Mouse (Mus musculus): ENCODE measurements at regions not wholly inside any gene's neighbourhood (a gene's known extent, or its start where the extent isn't known, plus 50 kb on each side); places are given as distances from the start of the nearest gene placed in this dataset.

- no peak overlapping the region for H3K4me2 ChIP-seq (ENCODE audit: low read depth)
- no peak overlapping the region for H3ac ChIP-seq (ENCODE audit: control insufficient read depth, insufficient read length)
- no peak overlapping the region for H3K4me3 ChIP-seq
- TF ChIP-seq TCF12 (IDR thresholded peaks at IDR 0.05; ENCODE audit: insufficient read depth, poor library complexity, severe bottlenecking): no peak
- TF ChIP-seq TCF3 (IDR thresholded peaks at IDR 0.05; ENCODE audit: insufficient read length, low read depth): no peak
- TF ChIP-seq CEBPB (IDR thresholded peaks at IDR 0.05; ENCODE audit: insufficient read depth, poor library complexity, severe bottlenecking): no peak
- H3K79me2 ChIP-seq (ENCODE audit: control insufficient read depth, insufficient read depth): no peaks in the 10 kb centered on the region
- H3K36me3 ChIP-seq (ENCODE audit: control insufficient read depth, insufficient read depth): no peaks in the 10 kb centered on the region
- no peaks in the 10 kb centered on the region for H3K27me3 ChIP-seq (ENCODE audit: control insufficient read depth, insufficient read depth, insufficient read length)
These were observed 60.4 kb upstream of the Wdr72 start for GRCm38 (mm10) chr9:74049776-74050175.

- H3K4me3 ChIP-seq: no peak overlapping the region
- H3K27me3 ChIP-seq (ENCODE audit: control insufficient read depth, insufficient read depth, insufficient read length): no peaks in the 10 kb centered on the region
- no peak overlapping the region for H3K4me2 ChIP-seq (ENCODE audit: low read depth)
- H3K36me3 ChIP-seq (ENCODE audit: control insufficient read depth, insufficient read depth): no peaks in the 10 kb centered on the region
- H3ac ChIP-seq (ENCODE audit: control insufficient read depth, insufficient read length): no peak overlapping the region
- TF ChIP-seq MYOG (IDR thresholded peaks at IDR 0.05; ENCODE audit: control insufficient read depth in 1 of 3, insufficient read depth in 1 of 3, insufficient read length in 2 of 3, low read depth in 2 of 3) (no peak), TCF12 (IDR thresholded peaks at IDR 0.05; ENCODE audit: insufficient read depth, poor library complexity, severe bottlenecking) (no peak), POLR2A (IDR thresholded peaks at IDR 0.05; ENCODE audit: insufficient read length, low read depth) (no peak), TCF3 (IDR thresholded peaks at IDR 0.05; ENCODE audit: insufficient read length, low read depth) (no peak), POLR2AphosphoS2 (IDR thresholded peaks at IDR 0.05; ENCODE audit: insufficient read length, low read depth) (no peak), USF1 (IDR thresholded peaks at IDR 0.05; ENCODE audit: low read depth) (no peak), SRF (IDR thresholded peaks at IDR 0.05; ENCODE audit: control insufficient read depth, insufficient read length, low read depth) (no peak), REST (IDR thresholded peaks at IDR 0.05; ENCODE audit: insufficient read depth, insufficient read length) (no peak), MAX (IDR thresholded peaks at IDR 0.05; ENCODE audit: low read depth) (no peak), E2F4 (IDR thresholded peaks at IDR 0.05; ENCODE audit: insufficient read depth) (no peak), CEBPB (IDR thresholded peaks at IDR 0.05; ENCODE audit: insufficient read depth, poor library complexity, severe bottlenecking) (no peak), MYOD1 (IDR thresholded peaks at IDR 0.05; ENCODE audit: control insufficient read depth in 1 of 3, insufficient read length in 2 of 3, low read depth in 2 of 3) (no peak)
- no peaks in the 10 kb centered on the region for H3K79me2 ChIP-seq (ENCODE audit: control insufficient read depth, insufficient read depth)
These were observed 53.4 kb upstream of the Wdr72 start for GRCm38 (mm10) chr9:74056709-74057108.

- Histone ChIP-seq H3K27me3 (ENCODE audit: control insufficient read depth, insufficient read depth, insufficient read length) (no peaks in the 10 kb centered on the region), H3K36me3 (ENCODE audit: control insufficient read depth, insufficient read depth) (no peaks in the 10 kb centered on the region), H3K4me2 (ENCODE audit: low read depth) (no peak overlapping the region), H3K79me2 (ENCODE audit: control insufficient read depth, insufficient read depth) (no peaks in the 10 kb centered on the region), H3K4me3 (no peak overlapping the region), H3ac (ENCODE audit: control insufficient read depth, insufficient read length) (no peak overlapping the region)
- TF ChIP-seq TCF12 (IDR thresholded peaks at IDR 0.05; ENCODE audit: insufficient read depth, poor library complexity, severe bottlenecking) (no peak), CEBPB (IDR thresholded peaks at IDR 0.05; ENCODE audit: insufficient read depth, poor library complexity, severe bottlenecking) (no peak), MYOD1 (IDR thresholded peaks at IDR 0.05; ENCODE audit: control insufficient read depth in 1 of 3, insufficient read length in 2 of 3, low read depth in 2 of 3) (no peak), SRF (IDR thresholded peaks at IDR 0.05; ENCODE audit: control insufficient read depth, insufficient read length, low read depth) (no peak)
These were observed 52.6 kb upstream of the Wdr72 start for GRCm38 (mm10) chr9:74057476-74058076.

GRCm38 (mm10) chr9:74058269-74058871 is 51.8 kb upstream of the Wdr72 start:
- Histone ChIP-seq H3K36me3 (ENCODE audit: control insufficient read depth, insufficient read depth) (no peaks in the 10 kb centered on the region), H3K4me2 (ENCODE audit: low read depth) (no peak overlapping the region)
- no peak for TF ChIP-seq POLR2AphosphoS2 (IDR thresholded peaks at IDR 0.05; ENCODE audit: insufficient read length, low read depth)
- TF ChIP-seq MAX (IDR thresholded peaks at IDR 0.05; ENCODE audit: low read depth): no peak
- TF ChIP-seq MYOG (IDR thresholded peaks at IDR 0.05; ENCODE audit: control insufficient read depth in 1 of 3, insufficient read depth in 1 of 3, insufficient read length in 2 of 3, low read depth in 2 of 3): no peak
- TF ChIP-seq TCF12 (IDR thresholded peaks at IDR 0.05; ENCODE audit: insufficient read depth, poor library complexity, severe bottlenecking): no peak
- no peak for TF ChIP-seq POLR2A (IDR thresholded peaks at IDR 0.05; ENCODE audit: insufficient read length, low read depth)
- TF ChIP-seq CEBPB (IDR thresholded peaks at IDR 0.05; ENCODE audit: insufficient read depth, poor library complexity, severe bottlenecking): no peak
- TF ChIP-seq USF1 (IDR thresholded peaks at IDR 0.05; ENCODE audit: low read depth): no peak
- no peak for TF ChIP-seq MYOD1 (IDR thresholded peaks at IDR 0.05; ENCODE audit: control insufficient read depth in 1 of 3, insufficient read length in 2 of 3, low read depth in 2 of 3)
- TF ChIP-seq SRF (IDR thresholded peaks at IDR 0.05; ENCODE audit: control insufficient read depth, insufficient read length, low read depth): no peak
- no peak for TF ChIP-seq TCF3 (IDR thresholded peaks at IDR 0.05; ENCODE audit: insufficient read length, low read depth)
- TF ChIP-seq E2F4 (IDR thresholded peaks at IDR 0.05; ENCODE audit: insufficient read depth): no peak
- no peak for TF ChIP-seq REST (IDR thresholded peaks at IDR 0.05; ENCODE audit: insufficient read depth, insufficient read length)

More at GRCm38 (mm10) chr9:74058269-74058871, 51.8 kb upstream of the Wdr72 start:
- Histone ChIP-seq H3K27me3 (ENCODE audit: control insufficient read depth, insufficient read depth, insufficient read length) (no peaks in the 10 kb centered on the region), H3ac (ENCODE audit: control insufficient read depth, insufficient read length) (no peak overlapping the region), H3K4me3 (no peak overlapping the region), H3K79me2 (ENCODE audit: control insufficient read depth, insufficient read depth) (no peaks in the 10 kb centered on the region)

All from myocyte (in vitro differentiated cells).